Comparison of ENCODE assay signal across 22 mouse cellular contexts in the genomic region with DNA sequence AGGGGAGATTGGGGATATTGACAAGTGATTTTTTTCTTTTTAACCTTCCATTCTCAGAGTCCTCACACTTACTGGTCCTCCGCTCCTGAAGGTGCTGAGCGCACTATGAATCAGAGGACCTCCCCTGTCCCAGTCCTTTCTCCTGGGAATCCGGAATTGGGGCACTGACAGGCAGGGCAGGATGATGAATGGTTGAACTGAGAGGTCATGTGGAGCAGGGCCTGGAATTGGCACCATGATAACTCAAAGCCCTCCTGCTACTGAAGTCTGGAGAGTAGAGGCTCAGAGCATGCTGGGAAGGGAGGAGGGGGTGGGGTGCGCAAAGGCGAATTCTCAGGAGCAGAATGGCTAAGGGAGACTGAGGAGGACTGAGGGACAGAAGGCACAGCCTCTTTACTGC.
DNase-seq lines count a peak whose midpoint lies in the region; ATAC-seq and TF ChIP-seq lines count a peak whose summit lies in the region.
"Had no signal": no experiment of that assay in that cellular context is flagged by ENCODE, and none has a peak within 500 bp of the region (broad histone marks: within the 10 kb centered on the region; RNA-seq: fewer than 3 reads in every experiment).

No protein-coding gene starts in this region.

- no peak for TF ChIP-seq EP300 in stomach, postnatal 0 days (optimal IDR thresholded peaks at IDR 0.05)

- ATAC-seq in hindbrain, embryonic 11.5 days (ENCODE audit: low FRiP score), result peak; percentile 80
- ATAC-seq in hindbrain, embryonic 16.5 days, result no peak
- ATAC-seq in neural tube, embryonic 11.5 days (ENCODE audit: insufficient read depth, low FRiP score, low TSS enrichment), result peak; percentile 60
- no peak for ATAC-seq in stomach, postnatal 0 days (ENCODE audit: low FRiP score, low TSS enrichment)
- ATAC-seq: forebrain, embryonic 14.5 days; hindbrain, postnatal 0 days; lung, postnatal 0 days had no signal

- DNase-seq in hindbrain, embryonic 11.5 days (ENCODE audit: low spot score), result peak; percentile 38
- peak; percentile 59 for DNase-seq in embryo, embryonic 10 days (ENCODE audit: low spot score)
- peak; percentile 14 for DNase-seq in forelimb bud, embryonic 11.5 days (ENCODE audit: low read depth, low spot score)
- DNase-seq in neural tube, embryonic 11.5 days (ENCODE audit: low spot score), result peak; percentile 25
- DNase-seq in ovary, postnatal 36 days (ENCODE audit: low spot score), result no peak
- DNase-seq in stomach, postnatal 0 days (ENCODE audit: low spot score), result no peak
- DNase-seq: adrenal gland, postnatal 25 days; cerebellum, adult 11-12 months; cerebellum, postnatal 14 days; gastrocnemius, postnatal 36 days; heart, postnatal 10 days; kidney, adult 8-10 months; kidney, postnatal 25 days; midbrain, embryonic 14.5 days; right cerebral cortex, postnatal 25 days had no signal

- no peaks in the 10 kb centered on the region for H3K4me1 ChIP-seq in hindbrain, embryonic 11.5 days (replicated peaks; ENCODE audit: control insufficient read depth, insufficient read depth, low read length)
- H3K4me1 ChIP-seq in hindbrain, embryonic 16.5 days (ENCODE audit: control insufficient read depth, insufficient read depth, low read depth, low read length), result no peaks in the 10 kb centered on the region
- 0 out of 2 replicates have a peak, but pooled peaks cover 7% of the 10 kb centered on the region for H3K4me1 ChIP-seq in neural tube, embryonic 11.5 days (ENCODE audit: control insufficient read depth, insufficient read depth, low read length)
- H3K4me1 ChIP-seq in stomach, postnatal 0 days (replicated peaks; ENCODE audit: control insufficient read depth, insufficient read depth), result no peaks in the 10 kb centered on the region
- H3K4me1 ChIP-seq: liver, embryonic 15.5 days had no signal

- no peaks in the 10 kb centered on the region for H3K36me3 ChIP-seq in hindbrain, embryonic 11.5 days (ENCODE audit: control insufficient read depth, insufficient read depth, low read length)
- H3K36me3 ChIP-seq in hindbrain, embryonic 16.5 days (ENCODE audit: control insufficient read depth, insufficient read depth, low read length), result no peaks in the 10 kb centered on the region
- no peaks in the 10 kb centered on the region for H3K36me3 ChIP-seq in neural tube, embryonic 11.5 days (ENCODE audit: control insufficient read depth, insufficient read depth, low read length)
- no peaks in the 10 kb centered on the region for H3K36me3 ChIP-seq in stomach, postnatal 0 days (ENCODE audit: control insufficient read depth, insufficient read depth, low read length)
- H3K36me3 ChIP-seq: limb, embryonic 13.5 days; liver, embryonic 15.5 days had no signal

- H3K27me3 ChIP-seq in hindbrain, embryonic 11.5 days (ENCODE audit: control insufficient read depth, insufficient read depth, low read length), result no peaks in the 10 kb centered on the region
- no peaks in the 10 kb centered on the region for H3K27me3 ChIP-seq in hindbrain, embryonic 16.5 days (replicated peaks; ENCODE audit: control insufficient read depth, insufficient read depth, low read length)
- H3K27me3 ChIP-seq in neural tube, embryonic 11.5 days (ENCODE audit: control insufficient read depth, insufficient read depth, low read length), result no peaks in the 10 kb centered on the region
- no peaks in the 10 kb centered on the region for H3K27me3 ChIP-seq in stomach, postnatal 0 days (ENCODE audit: control insufficient read depth, insufficient read depth, low read length)
- H3K27me3 ChIP-seq: limb, embryonic 13.5 days; liver, embryonic 15.5 days had no signal

- H3K4me3 ChIP-seq in hindbrain, embryonic 11.5 days (ENCODE audit: low read depth, low read length), result no peak overlapping the region
- no peak overlapping the region for H3K4me3 ChIP-seq in hindbrain, embryonic 16.5 days (ENCODE audit: low read length)
- no peak overlapping the region for H3K4me3 ChIP-seq in neural tube, embryonic 11.5 days (ENCODE audit: low read depth, low read length)
- H3K4me3 ChIP-seq in stomach, postnatal 0 days (ENCODE audit: low read depth, low read length), result no peak overlapping the region
- H3K4me3 ChIP-seq: limb, embryonic 13.5 days; liver, embryonic 15.5 days had no signal

- H3K9me3 ChIP-seq in hindbrain, embryonic 11.5 days (ENCODE audit: control insufficient read depth, low read length), result no peaks in the 10 kb centered on the region
- H3K9me3 ChIP-seq in hindbrain, embryonic 16.5 days (ENCODE audit: control insufficient read depth, low read length), result no peaks in the 10 kb centered on the region
- H3K9me3 ChIP-seq in neural tube, embryonic 11.5 days (ENCODE audit: control insufficient read depth, low read length), result no peaks in the 10 kb centered on the region
- no peaks in the 10 kb centered on the region for H3K9me3 ChIP-seq in stomach, postnatal 0 days (ENCODE audit: control insufficient read depth, low read length)
- H3K9me3 ChIP-seq: limb, embryonic 13.5 days; liver, embryonic 15.5 days had no signal

- H3K9ac ChIP-seq in hindbrain, embryonic 11.5 days (ENCODE audit: low read depth, low read length), result no peak overlapping the region
- no peak overlapping the region for H3K9ac ChIP-seq in hindbrain, embryonic 16.5 days (ENCODE audit: low read depth, low read length)
- no peak overlapping the region for H3K9ac ChIP-seq in neural tube, embryonic 11.5 days (ENCODE audit: low read length)
- no peak overlapping the region for H3K9ac ChIP-seq in stomach, postnatal 0 days (ENCODE audit: low read length)
- H3K9ac ChIP-seq: limb, embryonic 13.5 days; liver, embryonic 15.5 days had no signal

- H3K27ac ChIP-seq in hindbrain, embryonic 11.5 days (ENCODE audit: low read depth, low read length), result no peak overlapping the region
- no peak overlapping the region for H3K27ac ChIP-seq in hindbrain, embryonic 16.5 days (ENCODE audit: low read depth, low read length)
- no peak overlapping the region for H3K27ac ChIP-seq in neural tube, embryonic 11.5 days (ENCODE audit: low read depth, low read length)
- H3K27ac ChIP-seq in stomach, postnatal 0 days (replicated peaks), result no peak overlapping the region
- H3K27ac ChIP-seq: hindbrain, postnatal 0 days; limb, embryonic 13.5 days; liver, embryonic 15.5 days had no signal

- no peak for TF ChIP-seq CTCF in stomach, postnatal 0 days (IDR thresholded peaks at IDR 0.05; ENCODE audit: low read depth)

- 47% methylated on average over 5 of the region's 5 CpGs for WGBS in hindbrain, embryonic 11.5 days
- WGBS in hindbrain, embryonic 16.5 days, result 46% methylated on average over 5 of the region's 5 CpGs
- WGBS in neural tube, embryonic 11.5 days, result 41% methylated on average over 5 of the region's 5 CpGs
- 50% methylated on average over 5 of the region's 5 CpGs for WGBS in stomach, postnatal 0 days

- H3K4me2 ChIP-seq in hindbrain, embryonic 11.5 days (replicated peaks; ENCODE audit: low read depth, low read length), result no peak overlapping the region
- no peak overlapping the region for H3K4me2 ChIP-seq in hindbrain, embryonic 16.5 days (ENCODE audit: low read length)
- no peak overlapping the region for H3K4me2 ChIP-seq in neural tube, embryonic 11.5 days (ENCODE audit: low read depth)
- no peak overlapping the region for H3K4me2 ChIP-seq in stomach, postnatal 0 days (replicated peaks; ENCODE audit: low read depth)
- H3K4me2 ChIP-seq: heart, embryonic 11.5 days; limb, embryonic 13.5 days; liver, embryonic 15.5 days had no signal

Comparison
In these comparisons a context has a peak if more than half of its experiments do, and no peak if none do; other contexts are left out.
1. ATAC-seq: peak in hindbrain, embryonic 11.5 days (single experiment) and neural tube, embryonic 11.5 days (single experiment); none in hindbrain, embryonic 16.5 days (single experiment) and stomach, postnatal 0 days (single experiment).
2. DNase-seq: peak in hindbrain, embryonic 11.5 days (single experiment), embryo, embryonic 10 days (single experiment), forelimb bud, embryonic 11.5 days (single experiment) and neural tube, embryonic 11.5 days (single experiment); none in ovary, postnatal 36 days (single experiment) and stomach, postnatal 0 days (single experiment).